Mouse (Mus musculus) adrenal gland, postnatal 25 days (tissue): ENCODE measurements around the gene Surf2. TPM values are rescaled to one million over a fixed set of nuclear protein-coding genes. Genes with fewer than 3 reads are reported as not detected.

Experiments used
- DNase-seq: peaks from one replicate; pipeline ENCODE4 v3.0.0; 2021; ENCODE audit warnings: mixed read lengths
- total RNA-seq: library from RNA; stranded (reverse); gene quantifications from 2 replicates; pipeline ENCODE4 v1.2.3, GENCODE M21; 2021

The Surf2 gene
- total RNA-seq, 1 experiment from 2014 or later: 45.9 TPM

GRCm38 (mm10) chr2:26914148-26914941 is 1.8 kb upstream of the Surf2 start:
- DNase-seq: no peak

GRCm38 (mm10) chr2:26916738-26917137 is 571 bp downstream of the Surf2 start:
- DNase-seq: no peak

- peak; percentile 29 for DNase-seq
Observed at GRCm38 (mm10) chr2:26919684-26920083, 3.5 kb downstream of the Surf2 start.

- no peak for DNase-seq
Observed at GRCm38 (mm10) chr2:26920190-26920855, 4.2 kb downstream of the Surf2 start.

GRCm38 (mm10) chr2:26921784-26922183 is 5.6 kb downstream of the Surf2 start:
- DNase-seq: peak; percentile 64

- no peak for DNase-seq
Observed at GRCm38 (mm10) chr2:26927745-26928476, 11.7 kb downstream of the Surf2 start.

- DNase-seq: peak; percentile 46
Observed at GRCm38 (mm10) chr2:26930390-26930789, 14.2 kb downstream of the Surf2 start.

- DNase-seq: no peak
Observed at GRCm38 (mm10) chr2:26932473-26933303, 16.5 kb downstream of the Surf2 start.

- DNase-seq: peak; percentile 96
Observed at GRCm38 (mm10) chr2:26933304-26934055, 17.3 kb downstream of the Surf2 start, which contains the start of the genes Surf4 and Stkld1. TSS of gene Surf4 (minus strand) at chr2:26933928. TSS of gene Stkld1 (plus strand) at chr2:26934047.

- no peak for DNase-seq
Observed at GRCm38 (mm10) chr2:26935286-26935685, 19.1 kb downstream of the Surf2 start.

- no peak for DNase-seq
Observed at GRCm38 (mm10) chr2:26936425-26936824, 20.3 kb downstream of the Surf2 start.

- no peak for DNase-seq
Observed at GRCm38 (mm10) chr2:26941539-26941938, 25.4 kb downstream of the Surf2 start.

GRCm38 (mm10) chr2:26943253-26943652 is 27.1 kb downstream of the Surf2 start:
- DNase-seq: no peak

GRCm38 (mm10) chr2:26950411-26950810 is 34.2 kb downstream of the Surf2 start:
- DNase-seq: no peak

- DNase-seq: peak; percentile 16
Observed at GRCm38 (mm10) chr2:26951346-26951905, 35.3 kb downstream of the Surf2 start.

- DNase-seq: no peak
Observed at GRCm38 (mm10) chr2:26952193-26952592, 36.0 kb downstream of the Surf2 start.

- DNase-seq: no peak
Observed at GRCm38 (mm10) chr2:26952866-26953265, 36.7 kb downstream of the Surf2 start.

GRCm38 (mm10) chr2:26954735-26955395 is 38.7 kb downstream of the Surf2 start:
- DNase-seq: no peak

- no peak for DNase-seq
Observed at GRCm38 (mm10) chr2:26956811-26957487, 40.8 kb downstream of the Surf2 start.

GRCm38 (mm10) chr2:26957488-26957859 is 41.3 kb downstream of the Surf2 start:
- no peak for DNase-seq
